Mouse (Mus musculus): ENCODE results near the gene Panx2. TPM values are rescaled to one million over a fixed set of nuclear protein-coding genes. Genes with fewer than 3 reads are reported as not detected.

Gene Panx2
- polyA plus RNA-seq, 1 experiment from 2014 or later: 0.88 TPM

Other genes starting within 250 kb of the Panx2 start
- 10.2 and 13.3 TPM in 2 replicates for gene Alg12, start 240.4 kb upstream of the Panx2 start, polyA plus RNA-seq (2014; fragmentation: Nextera tagmentation; extraction: Ambion mirVana)
- gene Creld2, start 240.1 kb upstream of the Panx2 start, polyA plus RNA-seq (2014; fragmentation: Nextera tagmentation; extraction: Ambion mirVana): 83.2 and 96.4 TPM in 2 replicates
- 38.7 and 42.3 TPM in 2 replicates for gene Pim3, start 197.5 kb upstream of the Panx2 start, polyA plus RNA-seq (2014; fragmentation: Nextera tagmentation; extraction: Ambion mirVana)
- gene Ttll8, start 105.3 kb upstream of the Panx2 start, polyA plus RNA-seq (2014; fragmentation: Nextera tagmentation; extraction: Ambion mirVana): not detected in 2 replicates
- gene Mlc1, start 80.7 kb upstream of the Panx2 start, polyA plus RNA-seq (2014; fragmentation: Nextera tagmentation; extraction: Ambion mirVana): 0.85 and 1.4 TPM in 2 replicates
- gene Mov10l1, start 76.8 kb upstream of the Panx2 start, polyA plus RNA-seq (2014; fragmentation: Nextera tagmentation; extraction: Ambion mirVana): not detected in 2 replicates
- 48.7 and 53.3 TPM in 2 replicates for gene Trabd, start 15.4 kb downstream of the Panx2 start, polyA plus RNA-seq (2014; fragmentation: Nextera tagmentation; extraction: Ambion mirVana)
- 23.0 TPM in 2 replicates for gene Selenoo, start 29.4 kb downstream of the Panx2 start, polyA plus RNA-seq (2014; fragmentation: Nextera tagmentation; extraction: Ambion mirVana)
- gene Tubgcp6, start 63.4 kb downstream of the Panx2 start, polyA plus RNA-seq (2014; fragmentation: Nextera tagmentation; extraction: Ambion mirVana): 21.1 and 21.8 TPM in 2 replicates
- 13.0 and 13.7 TPM in 2 replicates for gene Hdac10, start 69.0 kb downstream of the Panx2 start, polyA plus RNA-seq (2014; fragmentation: Nextera tagmentation; extraction: Ambion mirVana)
- 15.4 and 20.3 TPM in 2 replicates for gene Mapk12, start 81.0 kb downstream of the Panx2 start, polyA plus RNA-seq (2014; fragmentation: Nextera tagmentation; extraction: Ambion mirVana)
- 33.1 and 37.4 TPM in 2 replicates for gene Mapk11, start 89.9 kb downstream of the Panx2 start, polyA plus RNA-seq (2014; fragmentation: Nextera tagmentation; extraction: Ambion mirVana)
- 112 and 117 TPM in 2 replicates for gene Plxnb2, start 121.1 kb downstream of the Panx2 start, polyA plus RNA-seq (2014; fragmentation: Nextera tagmentation; extraction: Ambion mirVana)
- 30.5 and 33.6 TPM in 2 replicates for gene Dennd6b, start 136.8 kb downstream of the Panx2 start, polyA plus RNA-seq (2014; fragmentation: Nextera tagmentation; extraction: Ambion mirVana)
- 45.2 and 47.1 TPM in 2 replicates for gene Ppp6r2, start 151.8 kb downstream of the Panx2 start, polyA plus RNA-seq (2014; fragmentation: Nextera tagmentation; extraction: Ambion mirVana)

All from neural tube, embryonic 11.5 days (tissue).